Mouse (Mus musculus) frontal cortex, adult (tissue): ENCODE results near the gene Mrap2.
"Not testable (repeated sequence)": the region's sequence is repeated elsewhere in the genome, so short reads cannot be mapped to it uniquely, and the experiment has no call there.

ENCODE experiments used
- ATAC-seq: cut with Nextera tagmentation; 2 replicates; pipeline ENCODE4 v1.9.2; 2017; ENCODE audit warnings: mild to moderate bottlenecking, moderate library complexity, mixed read lengths; ENCODE audit not compliant: low TSS enrichment

Mrap2 gene

GRCm38 (mm10) chr9:87144106-87144505 lies at the start of gene Mrap2:
Gene Mrap2 (plus strand): TSS chr9:87144306.
- ATAC-seq, result peak; percentile 98

- peak; percentile 96 for ATAC-seq
Observed at GRCm38 (mm10) chr9:87097989-87098388, 46.1 kb upstream of the Mrap2 start.

GRCm38 (mm10) chr9:87115019-87115418 lies 29.1 kb upstream of the Mrap2 start:
- ATAC-seq, result peak; percentile 60

GRCm38 (mm10) chr9:87115456-87115931 lies 28.6 kb upstream of the Mrap2 start:
- ATAC-seq, result peak; percentile 98

- no peak for ATAC-seq
Observed at GRCm38 (mm10) chr9:87115978-87116377, 28.1 kb upstream of the Mrap2 start.

- no peak for ATAC-seq
Observed at GRCm38 (mm10) chr9:87118996-87119395, 25.1 kb upstream of the Mrap2 start.

- ATAC-seq, result no peak
Observed at GRCm38 (mm10) chr9:87121956-87122493, 22.1 kb upstream of the Mrap2 start.

GRCm38 (mm10) chr9:87127046-87127445 lies 17.1 kb upstream of the Mrap2 start:
- ATAC-seq, result not testable (repeated sequence)

- ATAC-seq, result peak; percentile 74
Observed at GRCm38 (mm10) chr9:87135765-87136558, 8.1 kb upstream of the Mrap2 start.

GRCm38 (mm10) chr9:87143076-87143475 lies 1.0 kb upstream of the Mrap2 start:
- no peak for ATAC-seq

- ATAC-seq, result peak; percentile 36
Observed at GRCm38 (mm10) chr9:87144532-87144931, 426 bp downstream of the Mrap2 start.

- ATAC-seq, result peak; percentile 38
Observed at GRCm38 (mm10) chr9:87145180-87145579, 1.1 kb downstream of the Mrap2 start.

GRCm38 (mm10) chr9:87145671-87146070 lies 1.6 kb downstream of the Mrap2 start:
- no peak for ATAC-seq

- no peak for ATAC-seq
Observed at GRCm38 (mm10) chr9:87146400-87146799, 2.3 kb downstream of the Mrap2 start.

- no peak for ATAC-seq
Observed at GRCm38 (mm10) chr9:87147927-87148326, 3.8 kb downstream of the Mrap2 start.

GRCm38 (mm10) chr9:87152641-87153325 lies 8.7 kb downstream of the Mrap2 start:
- ATAC-seq, result no peak

GRCm38 (mm10) chr9:87162559-87162958 lies 18.5 kb downstream of the Mrap2 start:
- no peak for ATAC-seq

GRCm38 (mm10) chr9:87167001-87167830 lies 23.1 kb downstream of the Mrap2 start:
- ATAC-seq, result peak; percentile 85

GRCm38 (mm10) chr9:87168051-87168450 lies 23.9 kb downstream of the Mrap2 start:
- ATAC-seq, result no peak

GRCm38 (mm10) chr9:87169144-87169543 lies 25.0 kb downstream of the Mrap2 start:
- no peak for ATAC-seq

GRCm38 (mm10) chr9:87170891-87171290 lies 26.8 kb downstream of the Mrap2 start:
- no peak for ATAC-seq

- no peak for ATAC-seq
Observed at GRCm38 (mm10) chr9:87171517-87171916, 27.4 kb downstream of the Mrap2 start.
